Mouse (Mus musculus) Patski (cell line): ENCODE measurements at regions not wholly inside any gene's neighbourhood (a gene's known extent, or its start where the extent isn't known, plus 50 kb on each side); places are given as distances from the start of the nearest gene placed in this dataset.

Experiments
- ATAC-seq: fragments of 100-300 bp; one replicate; pipeline ENCODE4 v1.8.0; 2021
- CTCF ChIA-PET: fragments of 350-600 bp; sonication (Branson Sonifier 250); formaldehyde crosslinking; loops from one replicate; lab custom pipeline; 2022; ENCODE audit warnings: inconsistent platforms; lab: Charles Lee
- POLR2A ChIA-PET: fragments of 350-600 bp; sonication (Branson Sonifier 250); formaldehyde crosslinking; loops from one replicate; lab custom pipeline; 2022; ENCODE audit warnings: antibody characterized with exemption, inconsistent platforms; lab: Charles Lee
- DNase-seq: peaks from one replicate; pipeline ENCODE4 v3.0.0-alpha.2; 2011; ENCODE audit warnings: low read depth, low spot score
- H3K27me3 ChIP-seq: fragments of 371-371 bp; one replicate; pipeline ENCODE4 v1.5.1; 2021
- CTCF ChIP-seq: fragments of 100-300 bp; IDR thresholded peaks from one replicate; pipeline ENCODE4 v1.5.1; 2021
- in situ Hi-C: fragments of 300-500 bp; cut with MboI; formaldehyde crosslinking; loops from 3 replicates; pipeline ENCODE4 v1.11.1; 2018; ENCODE audit warnings: low pct_unique_long_range_greater_than_20kb, mixed read lengths

- POLR2A ChIA-PET: interaction anchor here (0.6 kb wide), 1 partner anchor 341 kb away, joined by 3 read pairs; no protein-coding TSS in a partner anchor
- TF ChIP-seq CTCF: peak; percentile 81
- ATAC-seq (peak; percentile 84), DNase-seq (peak; percentile 10)
- in situ Hi-C loops: no loop called here
- peaks cover 6% of the 10 kb centered on the region for H3K27me3 ChIP-seq
- CTCF ChIA-PET: interaction anchor here (0.8 to 2.2 kb wide), 20 partner anchors 10 to 281 kb away, joined by 3 to 14 read pairs (median 4); no protein-coding TSS in a partner anchor
Observed at GRCm38 (mm10) chr6:67169873-67170673, 67.9 kb upstream of the Serbp1 start.

DNA sequence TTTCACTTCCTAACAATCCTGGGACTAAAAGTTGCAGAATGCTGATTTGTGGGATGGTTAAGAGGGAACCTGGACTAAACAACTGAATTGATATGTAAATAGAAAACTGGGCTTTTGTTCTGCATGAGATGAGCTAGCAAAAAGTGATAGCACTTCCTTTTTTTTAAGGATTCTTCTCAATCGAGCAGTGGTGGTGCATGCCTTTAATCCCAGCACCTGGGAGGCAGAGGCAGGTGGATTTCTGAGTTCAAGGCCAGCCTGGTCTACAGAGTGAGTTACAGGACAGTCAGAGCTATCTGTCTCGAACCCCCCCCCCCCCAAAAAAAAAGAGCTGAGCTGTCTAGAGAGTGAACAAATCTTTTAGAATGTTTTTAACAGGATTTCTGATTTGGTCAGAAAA lies 69.2 kb upstream of the Serbp1 start:
- no peak for TF ChIP-seq CTCF
- H3K27me3 ChIP-seq: peaks cover 6% of the 10 kb centered on the region
- POLR2A ChIA-PET: interaction anchor here (0.6 kb wide), 2 partner anchors 95 to 181 kb away, joined by 3 to 11 read pairs; no protein-coding TSS in a partner anchor
- DNase-seq (no peak), ATAC-seq (no peak)
- CTCF ChIA-PET: interaction anchor here (0.8 to 1.7 kb wide), 6 partner anchors 10 to 283 kb away, joined by 3 to 5 read pairs (median 4); no protein-coding TSS in a partner anchor
- in situ Hi-C loops: no loop called here

DNA sequence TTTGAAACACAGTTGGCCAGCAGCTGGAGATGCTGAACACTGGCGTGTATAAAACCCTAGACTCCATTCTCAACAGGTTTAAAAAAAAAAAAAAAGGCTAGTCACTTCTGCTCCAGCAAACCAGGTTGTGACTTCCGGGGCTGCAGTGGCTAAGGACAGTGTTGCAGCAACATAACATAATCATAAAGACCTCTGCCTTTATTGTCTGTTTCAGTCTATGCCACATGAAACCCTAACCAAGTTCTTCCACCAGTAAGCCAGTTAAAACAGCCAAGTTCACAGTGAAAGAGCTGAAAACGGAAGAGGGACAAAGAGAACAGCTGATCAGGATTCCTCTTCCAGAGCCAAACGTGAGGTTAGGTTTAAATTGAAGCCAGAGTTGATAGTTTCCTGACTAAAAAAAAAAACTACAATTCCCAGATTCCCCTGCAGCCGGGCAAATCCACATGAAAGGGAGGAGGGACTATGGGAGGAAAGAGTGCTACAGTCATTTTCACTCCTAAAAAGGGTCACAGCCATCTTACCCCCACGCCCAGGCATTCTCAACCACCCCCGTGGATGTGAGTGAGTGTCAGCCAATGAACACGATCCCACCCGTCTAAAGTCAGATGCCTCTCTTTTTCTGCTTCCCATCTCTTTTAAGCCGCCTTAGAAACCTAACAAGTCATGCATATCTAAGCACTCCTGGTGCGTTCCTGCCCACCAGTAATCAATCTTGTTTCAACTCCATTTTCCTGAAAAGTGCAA lies 69.8 kb upstream of the Serbp1 start:
- ChIA-PET POLR2A (interaction anchor here (0.6 to 0.7 kb wide), 3 partner anchors 95 to 175 kb away, joined by 3 to 5 read pairs (median 3); no protein-coding TSS in a partner anchor), CTCF (interaction anchor here (0.8 to 1.7 kb wide), 4 partner anchors 10 to 283 kb away, joined by 3 to 5 read pairs (median 4); no protein-coding TSS in a partner anchor)
- peak; percentile 88 for ATAC-seq
- TF ChIP-seq CTCF: no peak
- peaks cover 6% of the 10 kb centered on the region for H3K27me3 ChIP-seq
- DNase-seq: peak; percentile 7
- in situ Hi-C loops: no loop called here

- POLR2A ChIA-PET: no interaction called here
- TF ChIP-seq CTCF: no peak
- DNase-seq (no peak), ATAC-seq (no peak)
- CTCF ChIA-PET: interaction anchor here (0.8 kb wide), 1 partner anchor 10 kb away, joined by 3 read pairs; no protein-coding TSS in a partner anchor
- H3K27me3 ChIP-seq: no peaks in the 10 kb centered on the region
- in situ Hi-C loops: no loop called here
Observed at GRCm38 (mm10) chr6:67165091-67165490, 72.9 kb upstream of the Serbp1 start.

- ATAC-seq (no peak), DNase-seq (no peak)
- in situ Hi-C loops: loop anchor here (5.0 kb wide), 1 partner anchor 322 kb away; no protein-coding TSS in a partner anchor
- ChIA-PET CTCF (interaction anchor here (0.8 to 1.2 kb wide), 2 partner anchors 9 to 198 kb away, joined by 3 read pairs; no protein-coding TSS in a partner anchor), POLR2A (no interaction called here)
- no peak for TF ChIP-seq CTCF
- no peaks in the 10 kb centered on the region for H3K27me3 ChIP-seq
Observed at GRCm38 (mm10) chr6:67163947-67164346, 74.0 kb upstream of the Serbp1 start.

GRCm38 (mm10) chr6:67162814-67163213 lies 75.2 kb upstream of the Serbp1 start:
- CTCF ChIA-PET: no interaction called here
- in situ Hi-C loops: loop anchor here (5.0 kb wide), 1 partner anchor 321 kb away; no protein-coding TSS in a partner anchor
- no peak for TF ChIP-seq CTCF
- H3K27me3 ChIP-seq: no peaks in the 10 kb centered on the region
- DNase-seq (no peak), ATAC-seq (no peak)
- POLR2A ChIA-PET: no interaction called here

DNA sequence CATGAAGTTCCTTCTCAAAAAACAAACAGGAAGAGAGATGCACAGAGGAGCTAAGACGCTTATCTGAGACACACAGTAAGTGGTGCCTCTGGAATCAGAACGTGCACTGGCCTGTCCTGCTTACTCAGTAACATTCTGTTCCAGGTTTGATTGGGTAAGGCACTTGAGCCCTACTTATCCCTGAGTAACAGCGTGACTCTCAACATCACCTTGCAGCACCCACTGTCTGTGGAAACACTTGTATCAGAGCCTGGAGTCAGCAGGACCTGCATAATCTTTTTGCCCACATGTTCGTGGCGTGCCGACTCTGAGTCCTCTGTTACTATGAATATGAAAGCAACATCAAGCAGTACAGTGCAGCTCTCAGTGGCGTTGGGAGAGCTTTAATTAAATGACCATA lies 76.4 kb upstream of the Serbp1 start:
- POLR2A ChIA-PET: no interaction called here
- H3K27me3 ChIP-seq: no peaks in the 10 kb centered on the region
- in situ Hi-C loops: loop anchor here (5.0 kb wide), 1 partner anchor 319 kb away; no protein-coding TSS in a partner anchor
- ATAC-seq: no peak
- no peak for DNase-seq
- CTCF ChIA-PET: interaction anchor here (1.5 to 5.5 kb wide), 2 partner anchors 125 to 199 kb away, joined by 6 to 32 read pairs; partner anchors contain the start of gene Gadd45a
- TF ChIP-seq CTCF: no peak

DNA sequence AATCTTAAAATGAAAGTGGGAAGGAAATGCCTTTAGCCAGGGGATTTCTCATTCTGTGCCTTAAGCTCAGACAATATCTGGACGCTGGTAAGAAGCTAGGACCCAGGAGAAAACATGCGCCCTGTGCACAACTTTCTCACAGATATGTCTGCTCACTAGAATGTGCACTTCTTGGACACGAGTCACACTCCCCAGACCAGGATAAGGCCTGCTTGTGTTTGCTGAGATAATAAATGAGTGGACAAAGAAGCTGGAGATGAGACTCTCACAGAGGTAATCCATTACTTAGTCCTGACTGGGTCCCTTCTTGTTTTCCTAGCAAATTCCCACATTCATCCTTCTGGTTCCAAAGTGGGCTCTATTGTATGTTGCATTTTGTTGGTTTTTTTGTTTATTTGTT lies 77.4 kb upstream of the Serbp1 start:
- in situ Hi-C loops: loop anchor here (5.0 kb wide), 1 partner anchor 318 kb away; no protein-coding TSS in a partner anchor
- no peak for ATAC-seq
- CTCF ChIA-PET: interaction anchor here (0.8 to 5.5 kb wide), 3 partner anchors 9 to 198 kb away, joined by 3 to 32 read pairs (median 6); partner anchors contain the start of gene Gadd45a

DNA sequence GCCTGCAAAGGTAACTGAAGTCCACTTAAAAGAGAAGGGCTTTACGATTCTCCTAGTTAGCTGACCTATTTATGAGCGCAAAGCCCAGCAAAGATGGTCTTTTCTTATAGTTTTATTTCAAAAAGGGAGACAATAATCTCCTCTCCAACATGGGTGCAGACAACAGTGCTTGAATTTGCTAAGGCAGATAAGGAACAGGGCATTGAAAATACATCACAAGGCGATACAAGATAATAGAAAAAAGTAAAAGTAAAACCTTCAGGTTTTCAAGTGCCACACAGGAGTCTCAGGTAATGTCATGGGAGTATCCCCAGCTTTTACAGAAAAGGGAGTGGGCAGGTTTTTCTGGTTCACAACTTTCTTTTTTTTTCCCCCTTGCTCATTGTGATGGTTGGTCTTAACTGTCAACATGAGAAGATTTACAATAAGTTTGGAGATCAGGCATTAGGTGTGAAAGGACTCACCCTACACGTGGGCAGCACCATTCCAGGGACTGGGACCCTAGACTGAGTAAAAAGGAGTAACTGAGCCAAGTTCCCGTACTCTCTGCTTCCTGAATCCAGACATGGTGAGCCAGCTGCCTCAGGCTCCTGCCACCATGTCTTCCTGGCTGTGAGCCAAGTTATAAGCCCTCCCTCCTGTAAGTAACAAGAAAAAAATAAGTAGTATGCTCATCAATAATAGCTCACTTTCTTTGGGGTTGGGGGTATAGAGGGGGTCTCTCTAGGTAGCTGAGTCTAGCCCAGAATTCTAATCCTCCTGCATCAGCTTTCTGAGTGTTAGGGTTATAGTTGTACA lies 78.1 kb upstream of the Serbp1 start:
- H3K27me3 ChIP-seq: no peaks in the 10 kb centered on the region
- in situ Hi-C loops: loop anchor here (5.0 to 10.0 kb wide), 3 partner anchors 193 to 625 kb away; partner anchors contain the start of gene Mad2l1
- ChIA-PET CTCF (interaction anchor here (0.8 to 5.5 kb wide), 5 partner anchors 10 to 625 kb away, joined by 3 to 32 read pairs (median 4); partner anchors contain the start of gene Mad2l1), POLR2A (no interaction called here)
- DNase-seq: no peak
- ATAC-seq: no peak
- no peak for TF ChIP-seq CTCF

More for the DNA sequence above, 77.4 kb upstream of the Serbp1 start:
- no peak for TF ChIP-seq CTCF
- POLR2A ChIA-PET: no interaction called here
- no peak for DNase-seq
- H3K27me3 ChIP-seq: no peaks in the 10 kb centered on the region
